Mouse (Mus musculus) midbrain, embryonic 14.5 days (tissue): ENCODE measurements around the gene Coro2a. TPM values are rescaled to one million over a fixed set of nuclear protein-coding genes. Genes with fewer than 3 reads are reported as not detected.

Experiments used
- ATAC-seq: fragments of 200-750 bp; cut with Nextera tagmentation; 2 replicates; pipeline ENCODE4 v1.8.0; 2017; ENCODE audit warnings: moderate number of reproducible peaks, moderate library complexity; ENCODE audit not compliant: low FRiP score, low TSS enrichment
- DNase-seq: peaks from one replicate; pipeline ENCODE4 v3.0.0-alpha.2; 2015
- H3K27ac ChIP-seq: fragments of 300-500 bp; sonication (generic); replicated peaks from 2 replicates; pipeline ENCODE4 v1.5.1; 2014; ENCODE audit warnings: mild to moderate bottlenecking, low read depth, low read length, moderate library complexity
- H3K27me3 ChIP-seq: fragments of 300-500 bp; sonication (generic); 2 replicates; pipeline ENCODE4 v1.6.1; 2014; ENCODE audit warnings: low read length, control low read depth, mixed read lengths; ENCODE audit not compliant: control insufficient read depth, insufficient read depth
- H3K36me3 ChIP-seq: fragments of 300-500 bp; sonication (generic); 2 replicates; pipeline ENCODE4 v1.6.1; 2014; ENCODE audit warnings: low read length, control low read depth; ENCODE audit not compliant: control insufficient read depth, insufficient read depth
- H3K4me1 ChIP-seq: fragments of 300-500 bp; sonication (generic); 2 replicates; pipeline ENCODE4 v1.6.1; 2014; ENCODE audit warnings: mild to moderate bottlenecking, antibody characterized with exemption, low read length, control low read depth; ENCODE audit not compliant: control insufficient read depth, insufficient read depth
- H3K4me2 ChIP-seq: fragments of 300-500 bp; sonication (generic); 2 replicates; pipeline ENCODE4 v1.6.1; 2014; ENCODE audit warnings: mild to moderate bottlenecking, low read length, moderate library complexity
- H3K4me3 ChIP-seq: fragments of 300-500 bp; sonication (generic); replicated peaks from 2 replicates; pipeline ENCODE4 v1.5.1; 2014; ENCODE audit warnings: low read depth, low read length
- H3K9ac ChIP-seq: fragments of 300-500 bp; sonication (generic); replicated peaks from 2 replicates; pipeline ENCODE4 v1.6.1; 2014; ENCODE audit warnings: mild to moderate bottlenecking, low read length, moderate library complexity
- H3K9me3 ChIP-seq: fragments of 300-500 bp; sonication (generic); 2 replicates; pipeline ENCODE4 v1.6.1; 2016; ENCODE audit warnings: low read length, control low read depth, mixed read lengths; ENCODE audit not compliant: control insufficient read depth
- WGBS: fragments of 180-500 bp; shearing (Covaris S2); extraction: QIAGEN DNeasy Blood & Tissue Kit; methylation state at CpG from one replicate; pipeline ENCODE4 v1.1.7; 2014; 5-methylcytosine and 5-hydroxymethylcytosine counted together
- polyA plus RNA-seq: library from polyadenylated mRNA; unstranded; fragments of >200 nt; fragmentation: Nextera tagmentation; extraction: Ambion mirVana; gene quantifications from 2 replicates; pipeline ENCODE4 v1.2.1, GENCODE M21; 2014

The Coro2a gene
- polyA plus RNA-seq, 1 experiment from 2014 or later, result 5.4 TPM

GRCm38 (mm10) chr4:46527558-46527926, 74.5 kb downstream of the Coro2a start:
- ATAC-seq, result no peak
- no peak overlapping the region for H3K4me3 ChIP-seq
- no peaks in the 10 kb centered on the region for H3K4me1 ChIP-seq

DNA sequence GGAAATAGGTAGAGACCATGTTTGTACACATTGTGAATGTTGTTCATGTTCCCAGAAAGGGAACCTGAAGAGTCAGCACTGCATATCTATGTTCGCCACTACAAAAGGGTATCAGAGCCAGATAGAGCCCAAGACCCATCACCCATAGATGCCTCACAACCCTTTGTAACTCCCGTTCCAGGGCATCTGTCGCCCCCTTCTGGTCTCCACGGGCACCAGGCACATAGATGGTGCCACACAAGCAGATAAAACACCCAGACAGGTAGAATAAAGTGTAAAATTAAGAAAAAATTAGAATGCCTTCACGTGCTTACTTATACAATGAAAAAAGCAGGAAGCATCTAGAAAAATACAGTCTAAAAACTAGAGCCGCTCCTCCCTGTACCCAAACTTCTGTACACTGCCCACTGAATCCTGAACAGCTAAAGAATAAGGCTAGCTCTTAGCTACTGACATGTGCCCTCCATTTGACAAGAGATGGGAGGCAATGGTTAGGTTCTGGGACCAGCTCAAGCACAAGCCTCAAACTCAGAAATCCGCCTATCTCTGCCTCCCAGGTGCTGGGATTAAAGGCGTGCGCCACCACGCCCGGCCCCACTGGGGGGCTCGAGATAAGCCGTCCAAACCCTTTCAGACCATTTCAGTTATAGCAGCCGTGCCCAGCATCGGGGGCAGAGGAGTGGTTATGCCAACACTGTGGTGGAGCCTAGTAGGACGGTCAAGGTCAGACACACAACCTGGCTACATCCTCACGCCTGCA, 75.0 kb downstream of the Coro2a start:
- Histone ChIP-seq H3K4me2 (peak overlapping the region; percentile 39), H3K27me3 (no peaks in the 10 kb centered on the region), H3K4me1 (no peaks in the 10 kb centered on the region), H3K9ac (no peak overlapping the region), H3K27ac (no peak overlapping the region), H3K36me3 (no peaks in the 10 kb centered on the region), H3K9me3 (no peaks in the 10 kb centered on the region), H3K4me3 (no peak overlapping the region)
- DNase-seq (peak; percentile 10), ATAC-seq (no peak)
- 29% methylated on average over 17 of the region's 17 CpGs for WGBS

More at GRCm38 (mm10) chr4:46527558-46527926, 74.5 kb downstream of the Coro2a start:
- no peaks in the 10 kb centered on the region for H3K36me3 ChIP-seq
- peak overlapping the region; percentile 39 for H3K4me2 ChIP-seq
- 0 out of 2 replicates have a peak, but pooled peaks cover under 1% of the 10 kb centered on the region for H3K27me3 ChIP-seq
- no peak overlapping the region for H3K27ac ChIP-seq
- 2% methylated on average over 7 of the region's 7 CpGs for WGBS
- H3K9ac ChIP-seq, result no peak overlapping the region
- no peak for DNase-seq
- H3K9me3 ChIP-seq, result no peaks in the 10 kb centered on the region

- ATAC-seq (no peak), DNase-seq (no peak)
- Histone ChIP-seq H3K27me3 (no peaks in the 10 kb centered on the region), H3K27ac (no peak overlapping the region), H3K36me3 (no peaks in the 10 kb centered on the region), H3K9ac (no peak overlapping the region), H3K4me1 (no peaks in the 10 kb centered on the region), H3K4me2 (no peak overlapping the region), H3K4me3 (no peak overlapping the region), H3K9me3 (no peaks in the 10 kb centered on the region)
- 93% methylated on average over 3 of the region's 3 CpGs for WGBS
These were observed 75.8 kb downstream of the Coro2a start for GRCm38 (mm10) chr4:46526226-46526625.

GRCm38 (mm10) chr4:46523324-46523723, 78.7 kb downstream of the Coro2a start:
- DNase-seq (no peak), ATAC-seq (no peak)
- Histone ChIP-seq H3K4me1 (no peaks in the 10 kb centered on the region), H3K4me2 (no peak overlapping the region), H3K36me3 (no peaks in the 10 kb centered on the region), H3K9me3 (no peaks in the 10 kb centered on the region), H3K27me3 (no peaks in the 10 kb centered on the region), H3K27ac (no peak overlapping the region), H3K9ac (no peak overlapping the region), H3K4me3 (no peak overlapping the region)
- 91% methylated on average over 4 of the region's 4 CpGs for WGBS

DNA sequence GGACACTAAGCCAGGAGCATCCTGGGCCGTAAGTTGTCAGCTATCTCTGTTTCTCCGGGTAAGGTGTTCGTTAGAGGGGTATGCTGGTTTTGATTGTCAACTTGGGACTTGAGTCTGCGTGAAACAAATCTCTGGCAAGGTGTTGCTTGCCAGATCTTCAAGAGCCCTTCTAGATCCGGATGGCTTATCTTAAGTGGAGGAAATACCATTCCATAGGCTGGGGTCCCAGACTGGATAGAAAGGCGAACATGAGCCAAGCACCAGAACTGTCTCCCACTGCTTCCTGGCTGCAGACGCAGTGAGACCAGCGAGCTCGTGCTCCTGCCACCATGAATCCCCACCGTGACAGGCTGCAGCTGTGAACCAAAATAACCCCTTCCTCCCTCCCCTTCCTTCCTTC, 80.5 kb downstream of the Coro2a start:
- WGBS, result 86% methylated on average over 10 of the region's 10 CpGs
- no peak for ATAC-seq

DNA sequence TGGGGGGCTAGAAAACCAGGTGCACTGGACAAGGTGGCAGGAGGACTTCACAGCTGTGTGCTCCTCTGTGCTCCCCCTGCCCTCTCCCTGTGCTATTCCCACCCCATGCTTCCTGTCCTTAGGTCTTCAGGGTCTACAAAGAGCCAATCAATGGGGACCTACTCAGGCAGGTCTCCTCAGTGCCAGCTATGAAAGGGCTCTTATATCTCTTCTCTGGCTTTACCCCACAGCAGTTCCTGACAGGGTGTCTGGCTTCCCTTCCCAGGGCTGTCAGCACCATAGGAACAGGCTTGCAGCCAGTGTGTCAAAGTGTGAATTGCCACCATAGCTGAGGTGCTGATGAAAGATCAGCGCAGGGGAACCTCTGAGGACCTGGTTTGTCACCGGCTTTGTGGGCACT, 81.5 kb downstream of the Coro2a start:
- no peaks in the 10 kb centered on the region for H3K9me3 ChIP-seq
- H3K36me3 ChIP-seq, result no peaks in the 10 kb centered on the region
- H3K4me1 ChIP-seq, result no peaks in the 10 kb centered on the region
- no peaks in the 10 kb centered on the region for H3K27me3 ChIP-seq
- ATAC-seq (no peak), DNase-seq (no peak)
- no peak overlapping the region for H3K4me3 ChIP-seq
- H3K27ac ChIP-seq, result no peak overlapping the region
- H3K9ac ChIP-seq, result no peak overlapping the region
- no peak overlapping the region for H3K4me2 ChIP-seq
- WGBS, result 93% methylated on average over 2 of the region's 2 CpGs

More for the DNA sequence above, 80.5 kb downstream of the Coro2a start:
- no peaks in the 10 kb centered on the region for H3K4me1 ChIP-seq
- H3K9ac ChIP-seq, result no peak overlapping the region
- no peaks in the 10 kb centered on the region for H3K36me3 ChIP-seq
- H3K4me2 ChIP-seq, result no peak overlapping the region
- H3K9me3 ChIP-seq, result no peaks in the 10 kb centered on the region
- no peak overlapping the region for H3K4me3 ChIP-seq
- H3K27ac ChIP-seq, result no peak overlapping the region
- no peak for DNase-seq
- H3K27me3 ChIP-seq, result no peaks in the 10 kb centered on the region

DNA sequence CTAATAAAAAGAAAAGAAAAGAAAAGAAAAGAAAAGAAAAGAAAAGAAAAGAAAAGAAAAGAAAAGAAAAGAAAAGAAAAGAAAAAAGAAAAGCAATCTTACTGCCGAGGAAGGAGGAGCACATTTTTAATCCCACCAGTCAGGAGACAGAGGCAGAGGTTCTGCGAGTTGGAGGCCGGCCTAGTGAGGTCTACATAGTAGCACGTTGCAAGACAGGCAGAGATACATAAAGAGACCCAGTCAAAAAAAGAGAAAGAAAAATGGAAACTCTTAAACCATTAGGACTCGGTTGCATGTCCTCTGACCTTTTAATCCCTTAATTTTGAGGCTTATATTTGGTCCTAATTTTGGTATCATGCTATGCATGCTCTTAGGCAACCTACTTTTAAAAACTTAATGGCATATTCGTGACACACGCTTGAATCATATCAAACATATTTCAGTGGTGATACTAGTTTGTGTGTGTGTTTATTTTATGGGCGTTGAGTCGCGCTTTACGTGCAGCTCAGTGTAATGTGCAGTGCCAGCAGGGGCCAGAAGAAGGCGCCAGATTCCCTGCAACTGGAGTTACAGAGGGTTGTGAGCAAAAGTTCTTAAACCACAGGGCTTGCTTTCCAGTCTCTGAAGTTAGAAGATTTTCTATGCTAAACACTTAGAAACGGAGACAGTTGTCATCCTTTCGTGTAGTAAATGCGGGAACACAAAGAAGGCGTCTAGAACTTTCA, 94.1 kb downstream of the Coro2a start:
- peak; percentile 74 for DNase-seq
- Histone ChIP-seq H3K9ac (no peak overlapping the region), H3K9me3 (no peaks in the 10 kb centered on the region), H3K4me1 (no peaks in the 10 kb centered on the region), H3K27me3 (peaks cover 4% of the 10 kb centered on the region; the same call in 1 of the 2 replicates), H3K4me3 (no peak overlapping the region), H3K4me2 (peak overlapping the region; percentile 74), H3K36me3 (peaks cover 7% of the 10 kb centered on the region), H3K27ac (no peak overlapping the region)
- WGBS, result 11% methylated on average over 16 of the region's 16 CpGs
- ATAC-seq, result no peak

- peak; percentile 95 for DNase-seq
- WGBS, result under 1% methylated on average over 94 of the region's 94 CpGs
These were observed 95.0 kb downstream of the Coro2a start for GRCm38 (mm10) chr4:46506801-46507610.

More at GRCm38 (mm10) chr4:46506801-46507610, 95.0 kb downstream of the Coro2a start:
- H3K27ac ChIP-seq, result peak overlapping the region; percentile 60; the same call in 1 of the 2 replicates
- peak overlapping the region; percentile 70 for H3K9ac ChIP-seq
- no peaks in the 10 kb centered on the region for H3K9me3 ChIP-seq
- H3K4me1 ChIP-seq, result no peaks in the 10 kb centered on the region
- peaks cover 4% of the 10 kb centered on the region; the same call in 1 of the 2 replicates for H3K27me3 ChIP-seq
- peak overlapping the region; percentile 59 for H3K4me3 ChIP-seq
- peak; percentile 95 for ATAC-seq
- peak overlapping the region; percentile 74 for H3K4me2 ChIP-seq
- H3K36me3 ChIP-seq, result peaks cover 16% of the 10 kb centered on the region
